Mouse (Mus musculus): ENCODE results near the gene Tlk1.

DNA sequence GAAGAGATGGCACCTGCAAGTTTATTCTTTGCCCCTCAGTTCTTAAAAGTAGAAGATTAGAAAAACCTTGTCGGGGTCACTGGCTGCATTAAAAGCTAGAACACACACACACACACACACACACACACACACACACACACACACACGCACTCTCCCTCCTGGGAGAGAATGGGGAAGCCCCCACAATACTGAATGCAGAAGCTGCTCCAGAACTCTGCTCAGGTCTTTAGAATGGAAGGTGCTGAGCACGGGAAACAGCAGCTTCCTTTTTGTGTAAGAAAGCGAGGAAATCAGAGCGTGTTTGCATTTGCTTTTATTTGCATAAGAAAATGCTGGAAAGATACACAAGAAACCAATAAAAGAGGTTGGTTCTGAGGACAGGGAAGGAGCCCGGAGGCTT lies 45.3 kb upstream of the Tlk1 start:
- TF ChIP-seq USF1 (IDR thresholded peaks at IDR 0.05; ENCODE audit: low read depth, low read length) (no peak), CTCF (conservative IDR thresholded peaks at IDR 0.05 in 1 of 2, IDR thresholded peaks at IDR 0.05 in 1 of 2; ENCODE audit: low read depth in 2 of 2, low read length in 2 of 2) (no peak), EP300 (IDR thresholded peaks at IDR 0.05; ENCODE audit: low read length) (peak; percentile 86), POLR2A (IDR thresholded peaks at IDR 0.05; ENCODE audit: low read depth, low read length) (no peak)

All from CH12.LX (cell line).